Mouse (Mus musculus) spleen, postnatal 4 days (tissue): ENCODE results near the gene Trio.
"Not testable (repeated sequence)": the region's sequence is repeated elsewhere in the genome, so short reads cannot be mapped to it uniquely, and the experiment has no call there.

Experiments
- DNase-seq, 2 experiments: peaks; one replicate each; pipeline ENCODE4 v3.0.0; 2022; ENCODE audit warnings: low spot score in 2 of 2

The Trio gene

GRCm38 (mm10) chr15:27840579-27840978 lies 185.1 kb downstream of the Trio start:
- DNase-seq: no peak

GRCm38 (mm10) chr15:27840125-27840524 lies 185.5 kb downstream of the Trio start:
- no peak for DNase-seq

GRCm38 (mm10) chr15:27831646-27832045 lies 194.0 kb downstream of the Trio start:
- no peak for DNase-seq

- not testable (repeated sequence) for DNase-seq
Measured at GRCm38 (mm10) chr15:27827871-27828270, 197.8 kb downstream of the Trio start.

- no peak for DNase-seq
Measured at GRCm38 (mm10) chr15:27826886-27827285, 198.8 kb downstream of the Trio start.

GRCm38 (mm10) chr15:27826048-27826637 lies 199.5 kb downstream of the Trio start:
- DNase-seq: no peak

- DNase-seq: no peak
Measured at GRCm38 (mm10) chr15:27825390-27825789, 200.3 kb downstream of the Trio start.

GRCm38 (mm10) chr15:27823581-27823980 lies 202.1 kb downstream of the Trio start:
- no peak for DNase-seq

GRCm38 (mm10) chr15:27822461-27822860 lies 203.2 kb downstream of the Trio start:
- DNase-seq: no peak

- DNase-seq: no peak
Measured at GRCm38 (mm10) chr15:27821651-27822364, 203.8 kb downstream of the Trio start.

GRCm38 (mm10) chr15:27817096-27817495 lies 208.6 kb downstream of the Trio start:
- no peak for DNase-seq

GRCm38 (mm10) chr15:27814677-27815391 lies 210.8 kb downstream of the Trio start:
- no peak for DNase-seq

- no peak for DNase-seq
Measured at GRCm38 (mm10) chr15:27810793-27811488, 214.7 kb downstream of the Trio start.

- DNase-seq: no peak
Measured at GRCm38 (mm10) chr15:27810262-27810661, 215.4 kb downstream of the Trio start.

GRCm38 (mm10) chr15:27808596-27809276 lies 216.9 kb downstream of the Trio start:
- DNase-seq: no peak

GRCm38 (mm10) chr15:27806219-27806618 lies 219.4 kb downstream of the Trio start:
- DNase-seq: no peak

GRCm38 (mm10) chr15:27805654-27806053 lies 220.0 kb downstream of the Trio start:
- no peak for DNase-seq

- no peak for DNase-seq
Measured at GRCm38 (mm10) chr15:27804447-27804846, 221.2 kb downstream of the Trio start.

- no peak for DNase-seq
Measured at GRCm38 (mm10) chr15:27803568-27804345, 221.9 kb downstream of the Trio start.

GRCm38 (mm10) chr15:27802243-27802642 lies 223.4 kb downstream of the Trio start:
- no peak for DNase-seq

- no peak for DNase-seq
Measured at GRCm38 (mm10) chr15:27801177-27801576, 224.5 kb downstream of the Trio start.
